Mouse (Mus musculus) brain, embryonic 14.5 days (tissue): ENCODE data around the gene Pabpn1l. TPM values are rescaled to one million over a fixed set of nuclear protein-coding genes. Genes with fewer than 3 reads are reported as not detected.
"Not testable (repeated sequence)": the region's sequence is repeated elsewhere in the genome, so short reads cannot be mapped to it uniquely, and the experiment has no call there.

Experiments used
- DNase-seq: peaks from one replicate; pipeline ENCODE4 v3.0.0-alpha.2; 2011; ENCODE audit warnings: low read depth
- CTCF ChIP-seq: fragments of 200-500 bp; IDR thresholded peaks from 2 replicates; pipeline ENCODE4 v1.5.1; 2012; ENCODE audit warnings: inconsistent platforms, mild to moderate bottlenecking, moderate library complexity, borderline replicate concordance; ENCODE audit not compliant: insufficient read depth, insufficient read length; ENCODE audit errors: extremely low read depth
- POLR2A ChIP-seq: fragments of 200-500 bp; IDR thresholded peaks from 2 replicates; pipeline ENCODE4 v1.6.1; 2012; ENCODE audit warnings: mild to moderate bottlenecking, inconsistent platforms, borderline replicate concordance; ENCODE audit not compliant: poor library complexity, insufficient read depth, insufficient read length, severe bottlenecking; ENCODE audit errors: extremely low read depth
- polyA plus RNA-seq: library from polyadenylated mRNA; depleted of rRNA; stranded (reverse); fragments of >200 nt; gene quantifications from 2 replicates; pipeline ENCODE4 v1.2.3, GENCODE M21; 2012

Pabpn1l gene
- polyA plus RNA-seq, 1 experiment: 0.07 TPM

GRCm38 (mm10) chr8:122644175-122644954 is 21.8 kb upstream of the Pabpn1l start:
- TF ChIP-seq POLR2A: no peak
- no peak for TF ChIP-seq CTCF
- DNase-seq: no peak

- TF ChIP-seq CTCF: no peak
- TF ChIP-seq POLR2A: no peak
- DNase-seq: no peak
Measured at GRCm38 (mm10) chr8:122642071-122642470, 19.5 kb upstream of the Pabpn1l start.

DNA sequence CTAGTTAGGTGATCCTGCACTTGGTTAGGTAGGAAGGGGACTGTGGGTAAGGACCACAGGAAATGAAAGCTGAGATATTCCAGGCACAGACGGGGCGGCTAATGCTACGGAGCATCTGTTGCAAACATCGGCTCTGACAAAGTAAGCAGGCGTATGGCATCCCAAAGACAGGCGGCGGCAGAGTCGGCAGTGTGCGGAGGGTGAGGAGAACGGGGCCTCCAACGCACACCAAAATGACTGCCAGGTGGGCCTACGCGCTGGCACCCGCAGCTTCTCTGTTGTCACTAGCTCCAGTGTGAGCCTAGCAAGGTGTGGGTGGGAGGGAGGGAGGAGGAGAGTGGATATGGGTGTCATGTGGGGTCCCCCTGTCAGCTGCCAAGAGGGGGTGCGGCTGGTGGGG is 18.9 kb upstream of the Pabpn1l start:
- TF ChIP-seq POLR2A (no peak), CTCF (no peak)
- DNase-seq: peak; percentile 52

GRCm38 (mm10) chr8:122640825-122641224 is 18.3 kb upstream of the Pabpn1l start:
- no peak for DNase-seq
- TF ChIP-seq CTCF: no peak
- no peak for TF ChIP-seq POLR2A

- DNase-seq: peak; percentile 84
- no peak for TF ChIP-seq POLR2A
- no peak for TF ChIP-seq CTCF
Measured at GRCm38 (mm10) chr8:122639521-122640248, 17.1 kb upstream of the Pabpn1l start.

DNA sequence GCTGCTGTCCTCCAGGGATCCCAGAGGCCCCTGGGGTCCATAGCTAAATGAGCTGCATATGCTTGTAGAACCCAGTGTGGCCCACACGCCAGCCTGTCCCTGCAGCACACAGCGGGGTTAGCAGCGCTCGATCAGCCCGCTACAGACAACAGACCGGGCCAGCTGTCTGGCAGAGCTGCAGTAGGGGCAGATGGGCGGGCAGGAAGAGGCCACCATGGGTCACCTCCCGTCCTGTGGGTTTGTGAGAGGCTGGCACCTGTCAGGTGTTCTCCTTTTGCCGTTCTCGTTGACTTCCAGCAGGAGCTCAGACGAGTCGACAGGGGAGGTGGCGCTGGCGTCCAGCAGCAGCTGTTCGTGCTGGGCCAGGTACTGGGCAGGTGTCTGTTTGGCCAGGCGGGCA is 16.1 kb upstream of the Pabpn1l start:
- peak; percentile 44 for DNase-seq
- TF ChIP-seq POLR2A (no peak), CTCF (no peak)

- no peak for TF ChIP-seq CTCF
Measured at GRCm38 (mm10) chr8:122637230-122637629, 14.7 kb upstream of the Pabpn1l start.

DNA sequence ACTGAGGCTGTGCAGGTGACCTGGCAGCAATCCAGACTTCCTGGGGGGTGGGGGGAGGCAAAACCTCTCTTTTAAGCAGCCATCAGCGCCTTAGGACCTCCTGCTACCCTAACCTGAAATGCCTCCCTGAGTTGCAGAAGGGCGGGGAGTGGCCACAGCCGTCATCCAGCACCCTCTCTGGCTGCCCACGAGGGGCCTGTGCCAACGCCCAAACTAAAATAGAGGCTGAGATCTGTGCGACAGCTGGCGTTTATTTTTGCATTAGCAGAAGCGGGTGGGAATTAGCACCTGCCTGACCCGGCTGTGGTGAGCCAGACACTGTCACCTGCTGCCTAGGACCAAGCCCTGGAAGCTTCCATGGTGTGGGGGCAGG is 14.2 kb upstream of the Pabpn1l start:
- DNase-seq: no peak
- no peak for TF ChIP-seq POLR2A
- TF ChIP-seq CTCF: no peak

More at GRCm38 (mm10) chr8:122637230-122637629, 14.7 kb upstream of the Pabpn1l start:
- DNase-seq: no peak

- no peak for DNase-seq
- no peak for TF ChIP-seq CTCF
- TF ChIP-seq POLR2A: no peak
Measured at GRCm38 (mm10) chr8:122635878-122636802, 13.6 kb upstream of the Pabpn1l start.

DNA sequence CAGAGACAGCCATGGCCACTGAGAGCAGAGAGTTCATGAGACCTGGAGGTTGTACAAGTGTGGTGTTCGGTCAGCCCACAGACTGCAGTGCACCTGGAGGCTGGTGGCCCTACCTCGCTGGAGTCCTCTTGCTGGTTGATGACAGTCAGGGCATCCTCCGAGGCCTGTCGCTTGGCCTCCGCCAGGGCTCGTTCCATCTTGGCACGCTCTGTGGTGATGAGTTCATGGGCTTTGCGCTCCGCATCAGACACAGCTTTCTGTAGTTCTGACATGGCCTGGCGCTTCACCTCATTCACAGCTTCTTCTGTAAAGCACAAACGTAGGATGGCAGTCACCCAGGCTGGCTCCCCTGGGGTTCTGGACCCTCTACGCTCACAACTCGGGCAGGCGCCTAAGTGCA is 10.7 kb upstream of the Pabpn1l start:
- no peak for DNase-seq
- TF ChIP-seq CTCF (no peak), POLR2A (no peak)

DNA sequence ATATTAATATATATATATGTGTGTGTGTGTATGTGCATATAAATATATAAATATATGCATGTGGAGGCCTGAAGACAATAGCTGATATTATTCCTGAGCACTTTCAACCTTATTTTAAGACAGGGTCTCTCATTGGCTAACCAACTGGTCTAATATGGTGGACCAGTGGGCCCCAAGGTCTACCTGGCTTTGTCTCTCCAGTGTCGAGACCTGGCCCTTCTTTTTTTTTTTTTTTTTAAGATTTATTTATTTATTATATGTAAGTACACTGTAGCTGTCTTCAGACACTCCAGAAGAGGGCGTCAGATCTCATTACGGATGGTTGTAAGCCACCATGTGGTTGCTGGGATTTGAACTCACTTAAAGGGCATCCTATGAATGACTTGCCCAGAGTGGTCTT is 9.6 kb upstream of the Pabpn1l start:
- DNase-seq: not testable (repeated sequence)

- TF ChIP-seq CTCF (no peak), POLR2A (no peak)
- DNase-seq: peak; percentile 34
Measured at GRCm38 (mm10) chr8:122630696-122631095, 8.2 kb upstream of the Pabpn1l start.
